Mouse (Mus musculus) ES-Bruce4 (cell line): ENCODE results near the gene Chic2.

Experiments
- CTCF ChIP-seq: IDR thresholded peaks from one replicate; pipeline ENCODE4 v1.8.1; 2011; ENCODE audit warnings: low read depth, low read length
- EP300 ChIP-seq: IDR thresholded peaks from 2 replicates; pipeline ENCODE4 v1.6.1; 2011; ENCODE audit warnings: low read depth, low read length; ENCODE audit not compliant: insufficient read depth
- POLR2A ChIP-seq: IDR thresholded peaks from one replicate; pipeline ENCODE4 v1.8.1; 2011; ENCODE audit warnings: low read length; ENCODE audit not compliant: insufficient read depth

DNA sequence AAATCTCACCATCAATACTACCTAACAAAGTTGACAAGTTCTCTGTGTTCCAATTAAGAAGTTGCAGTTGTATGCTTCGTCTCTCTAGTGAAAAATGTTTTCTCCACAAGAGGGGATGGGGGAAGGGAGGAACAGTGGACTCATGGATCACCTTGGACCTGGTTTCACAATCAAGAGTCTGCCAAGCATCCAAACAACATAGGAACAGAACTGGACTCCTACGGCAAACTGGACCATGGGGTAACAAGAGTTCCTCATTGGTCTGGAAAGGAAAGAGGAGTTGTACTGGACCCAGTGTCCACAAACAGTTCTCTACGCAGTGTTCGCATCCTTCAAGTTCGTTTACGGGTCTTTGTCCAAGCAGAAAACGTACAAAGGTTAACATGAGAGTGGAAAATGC, 797 bp upstream of the Chic2 start:
- TF ChIP-seq POLR2A, result no peak
- TF ChIP-seq CTCF, result no peak
- no peak for TF ChIP-seq EP300
